Mouse (Mus musculus) liver, postnatal 0 days (tissue): Measurements from ENCODE around the gene Wdr54.

Experiments used
- CTCF ChIP-seq: sonication (generic); IDR thresholded peaks from 2 replicates; pipeline ENCODE4 v1.5.1; 2016; ENCODE audit warnings: antibody characterized with exemption, low read depth
- EP300 ChIP-seq: IDR thresholded peaks from 2 replicates; pipeline ENCODE4 v1.6.1; 2016; ENCODE audit warnings: antibody characterized with exemption, low read depth, mild to moderate bottlenecking

DNA sequence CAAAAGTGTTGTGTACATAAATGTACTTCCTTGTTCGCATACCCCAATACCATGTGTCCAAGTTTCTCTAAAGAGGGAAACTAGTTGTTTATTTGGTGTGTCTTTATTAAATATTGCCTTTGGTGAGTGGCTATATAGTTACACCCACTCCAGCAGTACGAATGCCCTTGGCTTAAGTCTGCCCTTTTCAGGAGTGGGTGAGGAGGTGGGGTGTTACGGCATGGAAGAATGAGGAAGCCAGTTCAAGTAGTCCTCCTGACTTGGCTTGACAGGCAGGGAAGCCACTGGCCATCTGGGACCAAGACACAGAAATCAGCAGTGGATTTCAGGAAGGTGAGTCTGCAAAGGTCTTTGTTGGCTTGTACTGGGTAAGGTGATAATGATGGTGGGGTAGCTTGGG is 49.7 kb upstream of the Wdr54 start:
- TF ChIP-seq CTCF (no peak), EP300 (no peak)
